Mouse (Mus musculus) olfactory bulb, adult 2 months (tissue): ENCODE measurements around the gene Pabpn1l. TPM values are rescaled to one million over a fixed set of nuclear protein-coding genes. Genes with fewer than 3 reads are reported as not detected.

Experiments
- H3K27ac ChIP-seq: fragments of 200-500 bp; 2 replicates; pipeline ENCODE4 v1.5.1; 2012; ENCODE audit warnings: low read depth, low read length; ENCODE audit not compliant: insufficient read depth
- H3K4me1 ChIP-seq: fragments of 200-500 bp; 2 replicates; pipeline ENCODE4 v1.6.1; 2012; ENCODE audit warnings: low read length; ENCODE audit not compliant: control insufficient read depth, insufficient read depth
- H3K4me3 ChIP-seq: fragments of 200-500 bp; 2 replicates; pipeline ENCODE4 v1.5.1; 2012; ENCODE audit warnings: mild to moderate bottlenecking, low read depth, low read length, moderate library complexity; ENCODE audit not compliant: insufficient read depth
- CTCF ChIP-seq: fragments of 200-500 bp; IDR thresholded peaks from 2 replicates; pipeline ENCODE4 v1.5.1; 2012; ENCODE audit warnings: low read depth, mild to moderate bottlenecking, low read length, moderate library complexity; ENCODE audit not compliant: insufficient read depth
- POLR2A ChIP-seq: fragments of 200-500 bp; IDR thresholded peaks from 2 replicates; pipeline ENCODE4 v1.6.1; 2012; ENCODE audit warnings: mild to moderate bottlenecking, low read depth, low read length, moderate library complexity; ENCODE audit not compliant: insufficient read depth
- WGBS: fragments of 180-500 bp; shearing (Covaris S2); methylation state at CpG from one replicate; pipeline ENCODE4 v1.1.7; 2018; 5-methylcytosine and 5-hydroxymethylcytosine counted together
- polyA plus RNA-seq: library from polyadenylated mRNA; stranded (reverse); fragments of >200 nt; gene quantifications from 2 replicates; pipeline ENCODE4 v1.2.4, GENCODE M21; 2012; ENCODE audit warnings: low replicate concordance; ENCODE audit not compliant: missing spikeins, insufficient read depth, insufficient read length

Gene Pabpn1l
- polyA plus RNA-seq, 1 experiment, result not detected

- Histone ChIP-seq H3K4me1 (peaks cover 9% of the 10 kb centered on the region; the same call in 1 of the 2 replicates), H3K4me3 (no peak overlapping the region), H3K27ac (no peak overlapping the region)
- TF ChIP-seq CTCF (no peak), POLR2A (no peak)
- WGBS, result 80% methylated on average over 9 of the region's 9 CpGs
These were observed 3.3 kb upstream of the Pabpn1l start for GRCm38 (mm10) chr8:122625811-122626210.

DNA sequence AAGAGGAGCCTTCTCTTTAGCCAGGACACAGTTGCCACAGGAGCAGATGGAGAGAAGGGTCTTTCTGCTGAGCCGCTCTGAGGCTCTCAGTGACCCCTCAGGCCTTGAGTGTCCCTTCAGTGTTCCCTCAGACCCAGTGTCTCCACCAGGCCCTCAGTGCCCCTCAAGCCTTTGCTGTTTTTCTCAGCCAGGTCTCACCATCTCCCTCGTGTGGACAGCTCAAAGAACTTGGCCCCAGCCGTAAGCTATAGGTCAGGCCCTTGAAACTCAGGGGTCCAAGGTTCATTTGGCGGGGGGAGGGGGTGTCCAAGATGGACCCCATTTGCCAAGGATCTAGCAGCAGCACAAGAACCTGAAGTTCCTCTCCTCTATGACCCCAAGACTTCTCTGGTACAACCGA, 2.1 kb upstream of the Pabpn1l start:
- Histone ChIP-seq H3K27ac (no peak overlapping the region), H3K4me3 (no peak overlapping the region), H3K4me1 (peaks cover 9% of the 10 kb centered on the region; the same call in 1 of the 2 replicates)
- 82% methylated on average over 5 of the region's 5 CpGs for WGBS
- no peak for TF ChIP-seq POLR2A
- TF ChIP-seq CTCF, result no peak

GRCm38 (mm10) chr8:122623844-122624642, 1.5 kb upstream of the Pabpn1l start:
- WGBS, result 92% methylated on average over 17 of the region's 17 CpGs
- H3K27ac ChIP-seq, result no peak overlapping the region
- TF ChIP-seq CTCF, result no peak
- TF ChIP-seq POLR2A, result no peak
- H3K4me1 ChIP-seq, result peaks cover 9% of the 10 kb centered on the region; the same call in 1 of the 2 replicates
- H3K4me3 ChIP-seq, result no peak overlapping the region

GRCm38 (mm10) chr8:122620446-122620845, 2.1 kb downstream of the Pabpn1l start:
- Histone ChIP-seq H3K4me1 (peaks cover 12% of the 10 kb centered on the region), H3K27ac (no peak overlapping the region), H3K4me3 (no peak overlapping the region)
- TF ChIP-seq CTCF, result no peak
- TF ChIP-seq POLR2A, result no peak
- WGBS, result 49% methylated on average over 5 of the region's 5 CpGs

DNA sequence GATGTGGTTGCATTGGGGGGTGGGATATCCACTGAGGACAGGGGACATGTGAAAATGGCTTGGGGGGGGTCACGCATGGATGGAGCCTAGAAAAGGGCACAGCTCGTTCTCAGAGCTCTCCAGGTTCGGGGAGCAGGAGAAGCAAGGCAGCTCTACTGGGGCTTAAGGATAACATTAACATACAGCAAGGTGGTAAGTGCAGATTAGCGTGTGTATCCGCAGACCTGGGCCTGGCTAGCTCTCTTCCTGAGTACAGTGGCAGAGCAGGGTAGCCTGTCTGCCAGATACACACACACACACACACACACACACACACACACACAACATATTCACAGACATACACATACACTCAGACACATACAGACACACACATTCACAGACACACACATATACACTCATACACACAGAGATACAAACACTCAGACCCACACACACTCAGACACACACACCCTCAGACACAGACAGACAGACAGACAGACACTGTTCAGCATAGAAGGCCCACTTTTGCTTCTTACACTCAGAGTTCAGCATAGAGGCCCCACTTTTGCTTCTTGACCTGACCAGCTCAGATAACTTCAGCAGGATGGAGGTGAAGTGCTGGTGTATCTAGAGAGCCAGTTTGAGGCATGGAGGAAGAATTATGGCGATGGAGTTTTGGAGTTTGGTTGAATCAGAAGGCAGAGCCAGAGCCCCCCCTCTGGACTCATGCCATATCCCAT, 3.7 kb downstream of the Pabpn1l start:
- no peak overlapping the region for H3K27ac ChIP-seq
- TF ChIP-seq POLR2A, result no peak
- no peak for TF ChIP-seq CTCF
- no peak overlapping the region for H3K4me3 ChIP-seq
- H3K4me1 ChIP-seq, result peaks cover 8% of the 10 kb centered on the region
- 72% methylated on average over 6 of the region's 6 CpGs for WGBS

DNA sequence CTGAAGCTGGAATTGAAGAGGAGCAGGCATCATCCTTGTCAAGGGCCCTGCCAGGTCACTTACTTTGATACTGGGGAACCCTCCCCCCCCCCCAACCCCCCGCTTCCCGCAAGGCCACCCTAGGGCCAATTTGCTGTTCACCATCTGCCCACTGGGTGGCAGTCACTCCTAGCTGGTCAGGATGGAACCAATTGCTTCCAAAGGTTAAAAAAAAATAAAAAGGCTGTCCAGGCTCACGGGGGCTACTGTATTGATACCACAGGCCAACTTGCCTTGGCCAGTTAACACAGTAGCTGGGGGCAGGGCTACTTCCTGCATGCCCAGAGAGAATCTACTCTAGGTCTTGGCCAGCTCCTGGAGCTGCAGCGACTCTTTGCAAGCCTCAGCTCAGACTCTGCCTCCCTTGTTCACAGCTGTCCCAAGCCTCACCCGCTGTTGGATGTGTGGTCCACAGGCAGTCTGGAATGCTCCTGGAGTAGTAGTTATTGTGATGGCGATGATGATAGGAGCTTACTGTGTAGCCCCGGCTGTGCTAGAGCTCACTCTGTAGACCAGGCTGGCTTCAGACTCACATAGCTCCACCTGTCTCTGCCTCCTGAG, 4.5 kb downstream of the Pabpn1l start:
- H3K27ac ChIP-seq, result no peak overlapping the region
- TF ChIP-seq CTCF, result no peak
- WGBS, result 11% methylated on average over 7 of the region's 7 CpGs
- no peak overlapping the region for H3K4me3 ChIP-seq
- peaks cover 4% of the 10 kb centered on the region for H3K4me1 ChIP-seq

GRCm38 (mm10) chr8:122616181-122616905, 6.2 kb downstream of the Pabpn1l start:
- Histone ChIP-seq H3K4me3 (no peak overlapping the region), H3K4me1 (peaks cover 10% of the 10 kb centered on the region), H3K27ac (no peak overlapping the region)
- WGBS, result 78% methylated on average over 9 of the region's 9 CpGs
- TF ChIP-seq CTCF (no peak), POLR2A (no peak)

- under 1% methylated on average over 57 of the region's 57 CpGs for WGBS
- TF ChIP-seq CTCF, result 0 out of 2 replicates have a peak, but pooled peaks have one; percentile 28
- TF ChIP-seq POLR2A, result 0 out of 2 replicates have a peak, but pooled peaks have one; percentile 38
These were observed 11.0 kb downstream of the Pabpn1l start, which contains the start of the genes Galns and Trappc2l for GRCm38 (mm10) chr8:122611295-122612133. Galns (minus strand) TSS chr8:122611463. Trappc2l (plus strand) TSS chr8:122611640.

More at GRCm38 (mm10) chr8:122611295-122612133, 11.0 kb downstream of the Pabpn1l start, which contains the start of the genes Galns and Trappc2l:
- H3K4me1 ChIP-seq, result peaks cover 11% of the 10 kb centered on the region; the same call in 1 of the 2 replicates
- H3K4me3 ChIP-seq, result peak within 1 kb of the TSS; percentile 74
- peak within 1 kb of the TSS; percentile 26 for H3K27ac ChIP-seq
